Mouse (Mus musculus) kidney, embryonic 16.5 days (tissue): ENCODE data around the gene Dcaf1. TPM values are rescaled to one million over a fixed set of nuclear protein-coding genes. Genes with fewer than 3 reads are reported as not detected.

Experiments used
- ATAC-seq: fragments of 200-750 bp; cut with Nextera tagmentation; 2 replicates; pipeline ENCODE4 v1.8.0; 2017; ENCODE audit warnings: moderate TSS enrichment; ENCODE audit not compliant: low FRiP score, low TSS enrichment
- H3K27ac ChIP-seq: fragments of 300-500 bp; sonication (generic); 2 replicates; pipeline ENCODE4 v1.5.1; 2014; ENCODE audit warnings: low read length
- H3K27me3 ChIP-seq: fragments of 300-500 bp; sonication (generic); 2 replicates; pipeline ENCODE4 v1.6.1; 2014; ENCODE audit warnings: low read length, control low read depth, mixed read lengths; ENCODE audit not compliant: insufficient read depth
- H3K36me3 ChIP-seq: fragments of 300-500 bp; sonication (generic); 2 replicates; pipeline ENCODE4 v1.6.1; 2014; ENCODE audit warnings: low read length, control low read depth, mixed read lengths; ENCODE audit not compliant: insufficient read depth
- H3K4me1 ChIP-seq: fragments of 300-500 bp; sonication (generic); 2 replicates; pipeline ENCODE4 v1.6.1; 2014; ENCODE audit warnings: low read length, control low read depth, mixed read lengths; ENCODE audit not compliant: insufficient read depth
- H3K4me2 ChIP-seq: fragments of 300-500 bp; sonication (generic); replicated peaks from 2 replicates; pipeline ENCODE4 v1.6.1; 2014; ENCODE audit warnings: low read depth, low read length
- H3K4me3 ChIP-seq: fragments of 300-500 bp; sonication (generic); 2 replicates; pipeline ENCODE4 v1.5.1; 2014; ENCODE audit warnings: mild to moderate bottlenecking, low read length
- H3K9ac ChIP-seq: fragments of 300-500 bp; sonication (generic); replicated peaks from 2 replicates; pipeline ENCODE4 v1.6.1; 2014; ENCODE audit warnings: low read length
- H3K9me3 ChIP-seq: fragments of 300-500 bp; sonication (generic); 2 replicates; pipeline ENCODE4 v1.6.1; 2016; ENCODE audit warnings: low read length, control low read depth
- WGBS: fragments of 180-500 bp; shearing (Covaris S2); extraction: QIAGEN DNeasy Blood & Tissue Kit; methylation state at CpG from one replicate; pipeline ENCODE4 v1.1.7; 2014; 5-methylcytosine and 5-hydroxymethylcytosine counted together
- polyA plus RNA-seq: library from polyadenylated mRNA; unstranded; fragments of >200 nt; fragmentation: Nextera tagmentation; extraction: Ambion mirVana; gene quantifications from 2 replicates; pipeline ENCODE4 v1.2.1, GENCODE M21; 2015

The Dcaf1 gene
- polyA plus RNA-seq, 1 experiment from 2014 or later, result 25.5 TPM

GRCm38 (mm10) chr9:106858036-106858435, 36.4 kb downstream of the Dcaf1 start:
- no peak overlapping the region for H3K4me3 ChIP-seq
- no peaks in the 10 kb centered on the region for H3K9me3 ChIP-seq
- H3K27me3 ChIP-seq, result no peaks in the 10 kb centered on the region
- H3K36me3 ChIP-seq, result peaks cover 61% of the 10 kb centered on the region
- no peak for ATAC-seq
- H3K9ac ChIP-seq, result no peak overlapping the region
- no peaks in the 10 kb centered on the region for H3K4me1 ChIP-seq
- H3K27ac ChIP-seq, result no peak overlapping the region
- H3K4me2 ChIP-seq, result no peak overlapping the region
- WGBS, result 92% methylated on average over 11 of the region's 11 CpGs

- Histone ChIP-seq H3K4me3 (no peak overlapping the region), H3K9ac (no peak overlapping the region), H3K9me3 (no peaks in the 10 kb centered on the region), H3K27ac (no peak overlapping the region), H3K27me3 (no peaks in the 10 kb centered on the region), H3K4me2 (no peak overlapping the region), H3K36me3 (peaks cover 54% of the 10 kb centered on the region), H3K4me1 (no peaks in the 10 kb centered on the region)
- WGBS, result 89% methylated on average over 5 of the region's 5 CpGs
- no peak for ATAC-seq
Measured at GRCm38 (mm10) chr9:106874216-106874615, 52.5 kb downstream of the Dcaf1 start.

- no peak for ATAC-seq
- Histone ChIP-seq H3K9me3 (no peaks in the 10 kb centered on the region), H3K4me1 (no peaks in the 10 kb centered on the region), H3K27me3 (no peaks in the 10 kb centered on the region), H3K27ac (no peak overlapping the region), H3K36me3 (peaks cover 59% of the 10 kb centered on the region), H3K4me2 (no peak overlapping the region), H3K4me3 (no peak overlapping the region), H3K9ac (no peak overlapping the region)
- 50% methylated on average over 3 of the region's 3 CpGs for WGBS
Measured at GRCm38 (mm10) chr9:106876666-106877065, 55.0 kb downstream of the Dcaf1 start.

- 74% methylated on average over 4 of the region's 4 CpGs for WGBS
- H3K4me1 ChIP-seq, result peaks cover 20% of the 10 kb centered on the region
- H3K4me2 ChIP-seq, result no peak overlapping the region
- no peaks in the 10 kb centered on the region for H3K9me3 ChIP-seq
- no peak overlapping the region for H3K27ac ChIP-seq
- H3K36me3 ChIP-seq, result peaks cover 64% of the 10 kb centered on the region
- no peak overlapping the region for H3K4me3 ChIP-seq
- H3K9ac ChIP-seq, result no peak overlapping the region
- no peak for ATAC-seq
- H3K27me3 ChIP-seq, result no peaks in the 10 kb centered on the region
Measured at GRCm38 (mm10) chr9:106879471-106879870, 57.8 kb downstream of the Dcaf1 start.

- ATAC-seq, result no peak
- 60% methylated on average over 4 of the region's 4 CpGs for WGBS
- H3K4me3 ChIP-seq, result no peak overlapping the region
- no peak overlapping the region for H3K4me2 ChIP-seq
- H3K36me3 ChIP-seq, result peaks cover 46% of the 10 kb centered on the region
- H3K27ac ChIP-seq, result no peak overlapping the region
- H3K9ac ChIP-seq, result no peak overlapping the region
- peaks cover 33% of the 10 kb centered on the region for H3K4me1 ChIP-seq
- no peaks in the 10 kb centered on the region for H3K9me3 ChIP-seq
- no peaks in the 10 kb centered on the region for H3K27me3 ChIP-seq
Measured at GRCm38 (mm10) chr9:106881071-106881755, 59.5 kb downstream of the Dcaf1 start.

- Histone ChIP-seq H3K27me3 (no peaks in the 10 kb centered on the region), H3K4me2 (no peak overlapping the region), H3K9me3 (no peaks in the 10 kb centered on the region), H3K9ac (no peak overlapping the region), H3K27ac (no peak overlapping the region), H3K4me1 (peaks cover 33% of the 10 kb centered on the region), H3K36me3 (peaks cover 40% of the 10 kb centered on the region), H3K4me3 (no peak overlapping the region)
- ATAC-seq, result no peak
- 67% methylated on average over 4 of the region's 4 CpGs for WGBS
Measured at GRCm38 (mm10) chr9:106882176-106882575, 60.5 kb downstream of the Dcaf1 start.

- Histone ChIP-seq H3K4me3 (no peak overlapping the region), H3K9me3 (no peaks in the 10 kb centered on the region), H3K27ac (no peak overlapping the region), H3K4me2 (0 out of 2 replicates have a peak overlapping the region, but pooled peaks have one; percentile 36), H3K36me3 (peaks cover 33% of the 10 kb centered on the region), H3K9ac (peak overlapping the region; percentile 38), H3K27me3 (no peaks in the 10 kb centered on the region), H3K4me1 (peaks cover 37% of the 10 kb centered on the region)
- 75% methylated on average over 3 of the region's 3 CpGs for WGBS
- ATAC-seq, result no peak
Measured at GRCm38 (mm10) chr9:106883085-106883484, 61.4 kb downstream of the Dcaf1 start.

- 31% methylated on average over 16 of the region's 16 CpGs for WGBS
- H3K36me3 ChIP-seq, result peaks cover 37% of the 10 kb centered on the region
Measured at GRCm38 (mm10) chr9:106884306-106884705, 62.6 kb downstream of the Dcaf1 start.

GRCm38 (mm10) chr9:106884996-106885900, 63.6 kb downstream of the Dcaf1 start:
- 13% methylated on average over 44 of the region's 44 CpGs for WGBS
- H3K9me3 ChIP-seq, result no peaks in the 10 kb centered on the region
- peak; percentile 5; the same call in 1 of the 2 replicates for ATAC-seq
- H3K36me3 ChIP-seq, result peaks cover 41% of the 10 kb centered on the region
- no peak overlapping the region for H3K27ac ChIP-seq
- H3K4me2 ChIP-seq, result peak overlapping the region; percentile 99
- peak overlapping the region; percentile 98 for H3K9ac ChIP-seq
- H3K4me1 ChIP-seq, result peaks cover 44% of the 10 kb centered on the region
- peak overlapping the region; percentile 95 for H3K4me3 ChIP-seq
- H3K27me3 ChIP-seq, result no peaks in the 10 kb centered on the region

More at GRCm38 (mm10) chr9:106884306-106884705, 62.6 kb downstream of the Dcaf1 start:
- no peak for ATAC-seq
- H3K27ac ChIP-seq, result no peak overlapping the region
- H3K4me2 ChIP-seq, result peak overlapping the region; percentile 99
- no peaks in the 10 kb centered on the region for H3K27me3 ChIP-seq
- H3K4me3 ChIP-seq, result peak overlapping the region; percentile 95
- H3K9ac ChIP-seq, result peak overlapping the region; percentile 98
- peaks cover 37% of the 10 kb centered on the region for H3K4me1 ChIP-seq
- no peaks in the 10 kb centered on the region for H3K9me3 ChIP-seq
